Mouse (Mus musculus): ENCODE measurements around the gene Ifitm5.

Ifitm5 gene

DNA sequence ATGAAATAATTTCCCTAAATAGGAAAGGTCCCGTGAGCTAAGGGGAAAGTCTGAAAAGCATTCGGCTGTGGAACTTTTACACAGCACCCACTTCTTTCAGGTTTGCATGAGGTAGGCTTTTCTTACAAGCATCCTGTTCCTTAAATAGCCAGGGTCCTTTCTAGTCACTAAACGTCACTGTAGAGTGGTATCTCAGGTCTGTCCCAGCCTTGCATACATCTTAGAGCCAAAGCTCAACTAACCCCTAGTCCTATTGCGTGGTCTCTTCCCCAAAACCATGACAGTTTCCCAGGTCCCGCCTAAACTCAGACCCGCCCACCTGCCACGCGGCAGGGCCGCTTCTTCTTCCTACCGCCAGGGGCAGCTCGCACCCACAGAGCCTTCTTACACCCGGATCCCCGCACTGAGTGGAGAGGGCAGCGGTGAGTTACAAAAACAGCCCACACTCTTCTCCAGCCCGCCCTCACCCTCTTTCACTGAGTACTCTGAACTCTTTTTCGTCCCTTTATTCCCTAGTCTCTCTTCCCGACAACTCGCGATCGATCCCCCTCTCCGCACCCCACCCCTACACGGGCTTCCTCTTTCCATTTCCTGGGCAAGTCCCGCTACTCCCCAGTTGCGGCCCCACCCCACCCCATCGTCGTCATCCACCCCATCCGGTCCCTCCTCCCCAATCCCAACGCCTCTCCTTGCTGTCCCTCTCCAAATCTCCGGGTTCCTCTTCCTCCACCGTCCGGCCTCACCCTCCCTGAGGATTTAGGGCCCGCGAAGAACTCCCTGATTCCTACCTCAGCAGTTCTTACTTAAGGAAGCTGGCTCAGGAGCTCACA is 8.7 kb downstream of the Ifitm5 start, which contains the start of gene Pgghg:
Pgghg (plus strand) TSS at position 170 of the 830 bp plus-strand sequence.
- peak; percentile 49 to 59 for DNase-seq (ENCODE audit: low spot score in 2 of 2)

DNA sequence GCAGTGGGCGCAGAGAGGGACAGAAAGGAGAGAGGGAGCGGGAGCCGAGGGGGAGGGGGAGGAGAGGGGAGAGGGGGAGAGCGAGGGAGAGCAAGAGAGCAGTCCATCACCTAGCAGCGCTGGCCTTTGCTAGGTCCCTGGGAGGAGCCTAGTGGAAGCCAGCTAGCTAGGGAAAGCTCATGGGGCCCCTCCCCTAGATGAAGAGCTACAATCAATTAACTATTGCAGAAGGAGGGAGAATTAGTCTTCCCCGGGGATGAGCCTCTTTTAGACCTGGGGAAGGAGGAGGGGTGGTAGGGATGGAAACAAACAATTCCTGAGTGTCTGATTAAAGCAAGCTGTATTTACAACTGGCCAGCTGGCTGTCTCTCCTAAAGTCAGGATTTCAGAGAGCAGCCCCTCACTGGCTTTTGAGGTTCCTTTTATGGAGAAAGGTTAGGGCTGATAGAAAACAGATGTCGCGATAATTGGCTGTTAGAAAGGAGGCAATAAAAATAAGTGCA is 10.4 kb downstream of the Ifitm5 start:
- DNase-seq (ENCODE audit: low spot score in 2 of 2), result no peak

DNA sequence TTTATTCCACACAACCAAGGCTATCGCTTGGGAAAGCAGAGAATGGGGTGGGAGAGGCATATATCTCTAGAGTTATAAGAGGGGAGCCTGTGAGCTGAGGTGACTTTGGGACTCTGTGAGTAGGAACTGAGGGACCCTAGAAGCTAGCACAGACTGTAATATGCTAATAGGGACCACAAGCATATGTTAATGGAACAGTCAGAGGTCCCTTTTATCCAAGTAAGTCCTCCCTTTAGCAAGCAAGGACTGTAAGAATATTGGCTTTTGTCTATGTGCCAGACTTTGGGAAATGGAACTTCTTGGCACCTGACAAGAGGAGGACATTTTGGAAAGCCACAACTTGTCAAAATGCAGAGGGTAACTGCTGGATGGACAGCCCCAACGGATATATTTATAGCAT is 11.2 kb downstream of the Ifitm5 start:
- no peak for DNase-seq (ENCODE audit: low spot score in 2 of 2)

DNA sequence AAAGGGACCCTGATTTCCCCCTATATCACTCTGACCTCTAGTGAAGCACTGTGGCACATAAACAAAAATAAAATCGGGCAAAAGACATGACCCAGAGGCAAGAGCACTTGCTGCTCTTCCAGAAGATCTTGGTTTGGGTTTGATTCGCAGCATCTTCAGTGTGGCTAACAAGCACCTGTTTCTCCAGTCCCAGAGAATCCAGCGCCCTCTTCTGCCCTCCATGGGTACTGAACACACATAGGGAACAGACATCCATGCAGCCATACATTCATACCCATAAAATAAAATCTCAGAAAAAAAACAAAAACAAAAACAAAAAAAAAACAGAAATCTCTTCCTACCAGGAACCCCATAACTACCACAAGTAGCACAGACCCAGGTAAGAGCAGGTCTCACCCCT is 11.7 kb downstream of the Ifitm5 start:
- DNase-seq (ENCODE audit: low spot score in 2 of 2), result no peak

DNA sequence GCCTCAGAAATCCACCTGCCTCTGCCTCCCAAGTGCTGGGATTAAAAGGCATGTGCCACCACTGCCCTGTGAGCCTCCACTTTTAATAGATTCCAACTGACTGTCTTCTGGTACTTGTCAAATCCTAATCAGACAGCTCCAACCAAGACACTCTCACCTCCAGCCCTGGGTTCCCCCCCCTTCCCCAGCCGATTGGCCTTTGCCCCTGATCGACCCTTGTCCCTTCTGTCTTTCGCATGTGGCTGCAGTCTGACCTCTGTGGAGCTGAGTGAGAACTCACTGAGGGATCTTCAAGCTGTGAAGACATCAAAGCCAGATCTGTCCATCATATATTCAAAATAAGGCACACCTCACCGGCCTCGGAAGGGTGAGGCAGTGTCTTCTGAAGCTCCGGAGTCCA is 22.9 kb downstream of the Ifitm5 start:
- no peak for DNase-seq (ENCODE audit: low spot score in 2 of 2)

DNA sequence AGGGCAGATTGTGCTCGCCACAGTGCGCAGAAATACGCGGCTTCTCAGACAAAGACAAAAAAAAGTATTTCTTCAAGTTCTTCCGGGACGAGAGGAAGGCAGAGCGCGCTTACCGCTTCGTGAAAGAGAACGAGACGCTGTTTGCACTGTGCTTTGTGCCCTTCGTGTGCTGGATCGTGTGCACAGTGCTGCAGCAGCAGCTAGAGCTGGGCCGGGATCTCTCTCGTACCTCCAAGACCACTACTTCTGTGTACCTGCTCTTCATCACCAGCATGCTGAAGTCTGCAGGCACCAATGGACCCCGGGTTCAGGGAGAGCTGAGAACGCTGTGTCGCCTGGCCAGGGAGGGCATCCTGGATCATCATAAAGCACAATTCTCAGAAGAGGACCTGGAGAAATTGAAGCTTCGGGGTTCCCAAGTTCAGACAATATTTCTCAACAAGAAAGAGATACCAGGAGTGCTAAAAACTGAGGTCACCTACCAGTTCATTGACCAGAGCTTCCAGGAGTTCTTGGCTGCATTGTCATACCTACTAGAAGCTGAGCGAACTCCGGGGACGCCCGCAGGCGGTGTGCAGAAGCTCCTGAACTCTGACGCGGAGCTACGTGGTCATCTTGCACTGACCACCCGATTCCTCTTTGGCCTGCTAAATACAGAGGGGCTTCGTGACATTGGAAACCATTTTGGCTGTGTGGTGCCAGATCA is 26.9 kb downstream of the Ifitm5 start:
- DNase-seq (ENCODE audit: low spot score in 2 of 2), result no peak

DNA sequence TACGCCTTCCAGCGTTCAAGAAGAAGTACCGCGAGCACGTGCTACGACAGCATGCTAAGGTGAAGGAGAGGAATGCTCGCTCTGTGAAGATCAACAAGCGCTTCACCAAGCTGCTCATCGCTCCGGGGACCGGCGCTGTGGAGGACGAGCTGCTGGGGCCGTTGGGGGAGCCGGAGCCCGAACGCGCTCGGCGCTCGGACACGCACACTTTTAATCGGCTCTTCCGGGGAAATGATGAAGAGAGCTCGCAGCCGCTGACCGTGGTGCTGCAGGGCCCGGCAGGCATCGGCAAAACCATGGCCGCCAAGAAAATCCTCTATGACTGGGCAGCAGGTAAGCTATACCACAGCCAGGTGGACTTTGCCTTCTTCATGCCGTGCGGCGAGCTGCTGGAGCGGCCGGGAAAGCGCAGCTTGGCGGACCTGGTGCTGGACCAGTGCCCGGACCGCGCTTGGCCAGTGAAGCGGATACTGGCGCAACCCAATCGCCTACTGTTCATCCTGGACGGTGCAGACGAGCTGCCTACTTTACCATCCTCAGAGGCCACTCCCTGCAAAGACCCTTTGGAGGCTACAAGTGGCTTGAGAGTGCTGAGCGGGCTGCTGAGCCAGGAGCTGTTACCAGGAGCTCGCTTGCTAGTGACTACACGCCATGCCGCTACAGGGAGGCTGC is 27.6 kb downstream of the Ifitm5 start:
- peak; percentile 31 to 47 for DNase-seq (ENCODE audit: low spot score in 2 of 2)

DNA sequence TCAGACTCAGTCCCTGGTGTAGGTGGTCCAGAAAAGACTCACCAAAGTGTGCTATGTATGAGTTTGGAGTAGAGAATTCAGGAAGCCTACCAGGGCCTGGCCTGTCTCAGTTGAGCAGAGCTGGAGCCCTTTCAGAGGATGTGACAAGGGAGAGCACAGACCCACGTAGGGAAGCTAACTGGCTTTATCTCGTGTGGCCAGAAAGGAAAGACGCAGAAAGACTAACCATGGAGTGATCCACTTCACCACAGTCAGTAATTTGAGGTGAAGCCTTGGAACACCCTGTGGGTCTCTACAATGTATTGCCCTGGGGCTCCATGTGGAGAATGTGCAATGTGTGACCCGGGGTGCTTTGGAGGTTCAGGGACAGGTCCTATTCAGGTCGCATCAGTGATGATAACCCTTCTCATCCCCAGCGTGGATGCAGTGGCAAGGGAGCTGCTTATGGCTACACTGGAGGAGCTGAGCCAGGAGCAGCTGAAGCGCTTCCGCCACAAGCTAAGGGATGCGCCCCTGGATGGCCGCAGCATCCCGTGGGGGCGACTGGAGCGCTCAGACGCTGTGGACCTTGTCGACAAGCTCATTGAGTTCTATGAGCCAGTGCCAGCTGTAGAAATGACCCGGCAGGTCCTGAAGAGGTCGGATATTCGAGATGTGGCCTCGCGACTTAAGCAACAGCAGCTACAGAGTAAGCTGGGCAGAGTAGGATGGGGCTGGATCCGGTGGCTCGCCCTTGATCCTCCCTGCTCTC is 28.7 kb downstream of the Ifitm5 start:
- DNase-seq (ENCODE audit: low spot score in 2 of 2), result no peak

DNA sequence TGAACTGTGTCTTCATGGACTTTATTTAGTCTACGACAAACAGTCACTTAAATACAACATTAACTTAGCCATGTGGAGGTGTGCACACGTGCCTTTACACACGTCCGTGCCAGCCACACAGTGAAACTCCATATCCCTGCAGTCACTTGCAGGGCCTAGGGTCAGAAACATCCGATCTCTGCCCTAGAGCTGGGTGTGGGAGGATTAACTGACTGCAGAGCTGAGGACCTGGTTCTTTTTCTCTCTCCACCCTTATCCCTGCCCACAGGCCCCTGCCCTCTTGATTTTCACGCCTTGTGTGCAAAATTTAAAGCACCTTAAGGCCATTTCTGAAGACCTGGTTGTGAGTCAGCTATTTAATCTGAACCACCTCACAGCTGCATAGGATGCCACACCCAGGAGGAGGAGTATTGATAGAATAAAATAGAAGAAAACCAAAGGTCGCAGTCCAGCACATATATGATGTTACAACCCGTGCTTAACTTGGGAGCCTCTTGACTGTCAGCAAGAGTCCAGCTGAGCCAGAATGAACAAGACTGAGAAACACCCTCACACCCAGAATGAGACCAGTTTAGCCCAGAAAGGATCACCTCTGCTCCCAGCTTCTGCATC is 29.6 kb downstream of the Ifitm5 start, which contains the start of gene Nlrp6:
Nlrp6 (plus strand) TSS at position 485 of the 612 bp plus-strand sequence.
- no peak for DNase-seq (ENCODE audit: low spot score in 2 of 2)

DNA sequence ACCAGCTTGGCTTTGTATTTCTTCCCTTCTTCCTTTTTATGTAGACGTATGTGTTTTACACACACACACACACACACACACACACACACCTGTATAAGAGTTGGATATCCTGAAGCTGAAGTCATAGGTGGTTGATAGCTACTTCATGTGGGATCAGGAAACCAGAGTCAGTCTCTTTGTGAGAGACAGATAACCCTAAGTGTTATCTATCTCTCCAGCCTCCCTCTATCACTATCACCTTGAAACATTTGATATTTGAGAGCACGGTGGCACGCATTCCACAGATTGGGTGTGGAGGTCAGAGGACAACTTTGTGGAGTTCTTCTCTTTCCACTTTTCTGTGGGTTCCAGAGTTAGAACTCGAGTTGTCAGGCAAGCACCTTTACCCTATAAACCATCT is 30.2 kb downstream of the Ifitm5 start:
- no peak for DNase-seq (ENCODE audit: low spot score in 2 of 2)

DNA sequence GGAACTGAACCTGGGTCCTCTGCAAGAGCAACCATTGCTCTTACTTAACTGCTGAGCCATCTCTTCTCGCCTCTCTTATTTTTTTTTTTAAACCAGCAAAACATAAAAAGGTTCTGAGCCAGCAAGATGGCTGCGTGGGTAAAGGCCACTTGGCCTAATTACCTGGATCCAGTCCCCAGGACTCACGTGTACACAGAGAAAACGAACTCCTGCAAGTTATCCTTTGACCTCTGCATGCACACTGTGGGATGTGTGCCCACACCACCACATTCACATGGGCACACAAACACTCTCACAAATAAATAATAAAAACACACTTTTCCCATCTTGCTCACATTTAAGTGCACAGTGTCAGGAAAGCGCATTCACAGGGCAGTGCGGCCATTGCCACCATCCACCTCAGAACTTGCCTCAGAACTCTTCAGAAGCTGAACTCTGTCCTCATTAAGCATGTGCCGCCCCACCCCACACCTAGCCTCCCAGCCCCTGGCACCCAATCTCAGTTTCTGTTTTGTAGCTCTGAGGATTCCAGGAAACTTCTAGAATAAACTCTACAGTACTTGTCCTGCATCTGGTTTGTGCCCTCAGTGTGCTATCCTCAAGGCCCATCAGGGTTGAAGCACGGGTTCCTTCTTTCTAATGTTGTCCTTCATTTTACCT is 35.9 kb downstream of the Ifitm5 start:
- no peak for DNase-seq (ENCODE audit: low spot score in 2 of 2)

DNA sequence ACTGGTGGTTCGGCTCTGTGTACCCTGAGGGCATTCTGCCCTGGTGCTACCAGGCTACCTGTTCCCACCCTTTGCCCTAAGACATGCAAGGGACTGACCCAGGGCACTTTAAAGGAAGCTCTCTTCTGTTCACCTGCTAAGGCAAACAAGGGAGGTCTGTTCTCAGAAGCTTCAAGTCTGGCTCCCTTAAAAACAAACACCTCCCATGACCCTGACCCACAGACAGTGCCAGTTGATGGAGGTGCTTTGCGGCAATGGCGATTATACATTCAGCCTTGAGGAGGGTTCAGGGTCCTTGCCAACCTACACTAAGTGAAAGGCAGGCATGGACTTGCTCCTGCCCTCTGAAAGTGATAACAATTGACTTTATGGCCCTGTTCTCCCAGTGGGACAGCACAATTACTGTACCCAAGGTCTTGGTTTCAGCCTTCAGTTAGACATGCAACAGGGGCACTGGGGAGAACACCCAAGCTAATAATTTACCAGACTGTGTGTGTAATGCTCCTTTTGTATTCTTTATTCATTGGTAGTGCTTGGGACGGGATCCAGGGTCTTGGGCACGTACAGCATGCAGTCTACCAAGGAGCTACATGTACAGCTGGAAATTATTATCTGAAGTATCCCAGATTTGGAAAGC is 37.1 kb downstream of the Ifitm5 start:
- no peak for DNase-seq (ENCODE audit: low spot score in 2 of 2)

DNA sequence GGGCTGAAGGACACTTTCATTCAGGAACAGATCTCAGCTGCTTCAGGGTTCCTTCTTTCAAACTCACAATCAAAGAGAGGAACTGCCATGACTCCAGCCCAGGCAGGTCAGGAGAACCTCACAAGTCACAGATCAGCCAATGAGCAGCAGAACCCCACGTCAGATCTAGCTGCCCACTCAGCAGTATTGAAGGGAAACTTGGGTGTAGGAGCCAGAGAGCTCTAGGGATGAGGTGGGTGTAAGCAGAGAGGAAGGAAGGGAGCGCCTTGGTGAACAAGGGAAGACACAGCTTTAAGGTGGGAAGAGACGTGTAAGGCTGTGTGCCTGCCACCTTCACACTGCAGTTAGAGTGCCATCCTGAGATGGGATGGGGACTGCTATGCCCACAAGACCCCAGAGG is 37.8 kb downstream of the Ifitm5 start:
- DNase-seq (ENCODE audit: low spot score in 2 of 2), result peak; percentile 41 to 46

DNA sequence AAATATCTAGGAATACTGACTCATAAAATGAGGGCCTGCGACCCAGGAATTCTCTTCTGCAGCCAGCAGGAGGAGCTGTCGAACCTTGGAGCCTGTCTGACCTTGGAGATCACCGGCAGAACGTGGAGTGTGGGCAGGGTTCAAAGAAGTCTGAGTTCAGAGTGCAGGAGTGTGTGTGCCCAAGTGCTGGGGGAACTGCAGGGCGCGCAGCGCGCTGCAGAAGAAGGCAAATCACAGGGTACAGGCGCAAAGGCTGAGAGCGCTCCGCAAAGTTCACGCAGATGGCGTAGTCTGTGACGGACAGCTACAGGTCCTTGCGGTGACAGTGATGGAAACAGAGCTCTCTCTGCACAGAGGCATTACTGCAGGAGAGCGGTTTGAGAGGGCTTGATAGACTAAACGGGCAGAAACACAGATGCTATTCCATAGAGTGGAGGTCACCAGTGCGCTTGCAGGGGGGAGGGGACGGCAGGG is 41.4 kb downstream of the Ifitm5 start:
- DNase-seq (ENCODE audit: low spot score in 2 of 2), result peak; percentile 69 to 73

DNA sequence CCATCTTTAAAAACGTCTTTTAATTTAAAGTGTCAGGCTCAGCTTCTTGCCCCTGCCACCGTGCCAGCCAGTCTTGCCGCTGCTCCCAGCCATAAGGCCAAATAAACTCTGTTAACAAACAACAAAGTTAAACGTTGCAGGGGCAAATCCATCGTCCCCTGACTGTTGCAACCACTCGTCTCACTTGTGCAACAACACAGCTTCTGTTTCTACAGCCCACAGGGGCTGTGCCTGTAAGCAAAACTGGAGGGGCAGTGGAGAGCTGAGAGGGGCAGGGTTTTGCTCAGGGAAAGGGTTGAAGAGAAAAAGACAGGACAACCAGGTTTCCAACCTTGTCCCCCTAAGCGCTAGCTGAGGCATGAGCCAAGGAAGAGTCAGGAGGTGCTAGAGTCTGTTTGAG is 41.9 kb downstream of the Ifitm5 start:
- DNase-seq (ENCODE audit: low spot score in 2 of 2), result no peak

DNA sequence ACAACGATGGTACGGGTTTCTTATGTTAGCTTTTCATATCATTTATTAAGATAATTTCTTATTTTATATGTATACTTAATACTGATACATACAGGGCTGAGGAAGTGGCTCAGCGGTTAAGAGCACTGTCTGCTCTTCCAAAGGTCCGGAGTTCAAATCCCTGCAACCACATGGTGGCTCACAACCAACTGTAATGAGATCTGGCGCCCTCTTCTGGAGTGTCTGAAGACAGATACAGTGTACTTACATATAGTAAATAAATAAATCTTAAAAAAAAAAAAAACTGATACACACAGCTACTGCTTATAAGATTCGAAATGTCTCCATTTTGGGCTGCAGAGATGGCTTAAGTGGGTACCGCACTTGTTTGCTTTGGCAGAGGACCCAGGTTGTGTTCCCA is 42.4 kb downstream of the Ifitm5 start:
- no peak for DNase-seq (ENCODE audit: low spot score in 2 of 2)

DNA sequence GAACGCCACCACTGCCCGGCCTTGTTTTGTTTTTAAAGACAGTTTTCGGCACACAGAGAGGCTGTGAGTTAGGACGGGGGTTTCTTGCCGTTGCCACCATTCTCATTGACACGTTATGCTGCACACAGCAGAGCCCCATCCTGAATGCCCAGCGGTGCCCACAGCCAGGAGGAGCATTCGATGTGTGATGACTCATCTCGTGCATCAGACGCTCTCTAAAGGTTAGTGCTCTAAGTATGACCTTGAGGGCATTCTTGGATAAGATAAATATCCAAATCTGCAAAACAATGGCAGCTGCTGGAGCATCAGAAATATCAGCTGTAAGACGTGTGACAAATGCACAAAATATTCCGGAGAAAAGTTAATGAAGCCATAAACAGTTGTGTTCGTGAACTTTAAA is 43.0 kb downstream of the Ifitm5 start:
- no peak for DNase-seq (ENCODE audit: low spot score in 2 of 2)

DNA sequence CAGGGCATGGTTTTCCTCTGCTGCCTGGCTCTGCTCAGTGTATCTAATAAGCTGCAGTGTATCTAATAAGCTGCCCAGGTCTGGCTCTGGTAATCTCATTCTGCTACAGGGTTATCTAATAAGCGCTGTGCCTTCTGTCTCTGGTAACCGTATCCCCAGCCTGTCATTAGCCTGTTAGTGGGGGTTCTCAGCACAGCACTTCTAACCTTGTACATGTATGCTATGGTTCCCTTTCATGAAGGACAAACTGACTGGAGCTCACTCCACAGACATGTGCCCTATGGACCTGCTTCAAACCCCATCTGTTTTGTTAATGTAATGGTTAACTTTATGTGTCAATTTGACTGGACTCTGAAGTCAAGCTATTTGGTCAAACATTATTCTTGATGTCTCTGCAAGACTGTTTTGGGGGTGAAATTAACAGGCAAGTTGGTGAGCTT is 44.4 kb downstream of the Ifitm5 start:
- DNase-seq (ENCODE audit: low spot score in 2 of 2), result no peak

DNA sequence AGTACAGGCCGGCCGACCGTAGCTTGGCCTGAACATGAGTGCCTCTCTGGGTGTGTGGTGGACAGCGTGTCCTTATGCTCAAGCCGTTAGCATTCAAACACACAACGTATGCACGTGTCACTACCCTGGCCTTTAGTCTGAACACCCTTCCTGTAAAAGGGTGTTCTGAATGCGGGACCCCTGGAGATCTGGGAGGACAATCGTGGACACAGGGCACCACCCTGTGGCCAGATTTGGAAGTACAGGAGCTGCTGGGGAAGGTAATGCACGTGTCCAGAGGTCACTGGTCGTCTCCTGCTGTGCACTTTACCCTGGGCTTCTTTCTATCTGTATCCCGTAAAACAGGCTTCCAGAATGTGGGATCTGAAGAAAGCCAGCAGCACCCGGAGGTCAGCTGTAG is 46.9 kb downstream of the Ifitm5 start:
- peak; percentile 76 to 80 for DNase-seq (ENCODE audit: low spot score in 2 of 2)

All from right cerebral cortex, adult 2 months (tissue).